Mouse (Mus musculus) heart, embryonic 13.5 days (tissue): Measurements from ENCODE around the gene Chpf2. TPM values are rescaled to one million over a fixed set of nuclear protein-coding genes. Genes with fewer than 3 reads are reported as not detected.

ENCODE experiments used
- ATAC-seq: fragments of 200-750 bp; cut with Nextera tagmentation; 2 replicates; pipeline ENCODE4 v1.8.0; 2017; ENCODE audit warnings: moderate TSS enrichment; ENCODE audit not compliant: insufficient number of reproducible peaks, low FRiP score, low TSS enrichment; ENCODE audit errors: extremely low read depth
- H3K27ac ChIP-seq: fragments of 300-500 bp; sonication (generic); replicated peaks from 2 replicates; pipeline ENCODE4 v1.5.1; 2015; ENCODE audit warnings: moderate library complexity, mild to moderate bottlenecking, inconsistent platforms
- H3K27me3 ChIP-seq: fragments of 300-500 bp; sonication (generic); replicated peaks from 2 replicates; pipeline ENCODE4 v1.6.1; 2015; ENCODE audit warnings: mild to moderate bottlenecking, inconsistent platforms
- H3K36me3 ChIP-seq: fragments of 300-500 bp; sonication (generic); 2 replicates; pipeline ENCODE4 v1.6.1; 2015; ENCODE audit warnings: mild to moderate bottlenecking, inconsistent platforms
- H3K4me1 ChIP-seq: fragments of 300-500 bp; sonication (generic); 2 replicates; pipeline ENCODE4 v1.6.1; 2015; ENCODE audit warnings: inconsistent platforms
- H3K4me2 ChIP-seq: fragments of 300-500 bp; sonication (generic); 2 replicates; pipeline ENCODE4 v1.6.1; 2015; ENCODE audit warnings: inconsistent platforms, mild to moderate bottlenecking, moderate library complexity
- H3K4me3 ChIP-seq: fragments of 300-500 bp; sonication (generic); 2 replicates; pipeline ENCODE4 v1.5.1; 2015; ENCODE audit warnings: moderate library complexity, mild to moderate bottlenecking, inconsistent platforms
- H3K9ac ChIP-seq: fragments of 300-500 bp; sonication (generic); 2 replicates; pipeline ENCODE4 v1.6.1; 2015; ENCODE audit warnings: inconsistent platforms, mild to moderate bottlenecking, moderate library complexity
- H3K9me3 ChIP-seq: fragments of 300-500 bp; sonication (generic); 2 replicates; pipeline ENCODE4 v1.6.1; 2016; ENCODE audit warnings: inconsistent platforms
- WGBS: fragments of 180-500 bp; shearing (Covaris S2); methylation state at CpG from one replicate; pipeline ENCODE4 v1.1.7; 2015; ENCODE audit warnings: mixed read lengths; 5-methylcytosine and 5-hydroxymethylcytosine counted together
- polyA plus RNA-seq: library from polyadenylated mRNA; unstranded; fragments of >200 nt; fragmentation: Nextera tagmentation; extraction: Ambion mirVana; gene quantifications from 2 replicates; pipeline ENCODE4 v1.2.1, GENCODE M21; 2015

The Chpf2 gene
- polyA plus RNA-seq, 1 experiment from 2014 or later = 16.6 TPM

DNA sequence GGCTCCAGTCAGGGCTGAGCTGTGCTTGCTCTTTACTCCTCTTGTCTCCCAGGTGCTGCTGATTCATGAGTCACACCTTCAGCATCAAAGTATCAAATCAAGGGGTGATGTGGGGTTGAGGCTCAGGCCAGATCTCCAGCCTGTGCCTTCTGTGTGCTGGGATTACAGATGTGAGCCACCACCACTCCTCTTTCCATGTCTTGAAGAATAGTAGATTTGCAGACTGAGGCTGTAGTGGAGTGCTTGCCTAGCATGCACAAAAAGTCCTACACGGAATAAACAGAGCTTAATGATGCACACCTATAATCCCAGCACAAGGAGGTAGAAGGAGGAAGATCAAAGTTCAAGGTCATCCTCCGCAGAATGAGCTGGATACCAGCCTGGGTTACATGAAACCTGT lies 29.8 kb upstream of the Chpf2 start, which contains the start of gene 4931409K22Rik:
TSS of gene 4931409K22Rik (minus strand) at position 101 of the 400 bp plus-strand sequence.
- Histone ChIP-seq H3K27me3 (peaks cover 14% of the 10 kb centered on the region), H3K4me3 (no peak within 1 kb of the TSS), H3K36me3 (no peaks in the 10 kb centered on the region), H3K4me1 (no peaks in the 10 kb centered on the region), H3K4me2 (no peak within 1 kb of the TSS), H3K27ac (no peak within 1 kb of the TSS), H3K9ac (no peak within 1 kb of the TSS), H3K9me3 (no peaks in the 10 kb centered on the region)
- WGBS = 63% methylated on average over 2 of the region's 2 CpGs
- ATAC-seq = no peak

DNA sequence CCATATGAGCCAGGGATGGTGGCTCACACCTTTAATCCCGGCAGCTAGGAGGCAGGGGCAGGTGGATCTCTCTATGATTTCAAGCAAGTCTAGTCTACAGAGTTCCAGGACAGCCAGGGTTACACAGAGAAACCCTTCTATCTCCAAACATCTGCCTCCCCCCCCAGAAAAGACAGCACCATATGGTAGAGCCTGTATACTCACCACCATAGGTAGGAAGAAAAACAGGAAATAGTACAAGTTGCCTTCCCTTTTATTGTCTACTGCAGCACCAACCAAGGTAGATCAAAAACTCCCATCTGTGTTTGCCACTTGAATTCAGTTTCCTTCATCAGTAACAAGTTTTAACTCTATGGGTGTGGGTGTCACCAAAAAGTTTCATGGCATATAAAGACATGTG lies 10.6 kb upstream of the Chpf2 start:
- Histone ChIP-seq H3K4me3 (peak overlapping the region; percentile 89), H3K4me1 (peaks cover 17% of the 10 kb centered on the region), H3K9ac (peak overlapping the region; percentile 93), H3K9me3 (no peaks in the 10 kb centered on the region), H3K36me3 (peaks cover 49% of the 10 kb centered on the region), H3K27ac (no peak overlapping the region), H3K4me2 (peak overlapping the region; percentile 92), H3K27me3 (no peaks in the 10 kb centered on the region)
- 93% methylated on average over 1 of the region's 1 CpGs for WGBS
- no peak for ATAC-seq

GRCm38 (mm10) chr5:24576801-24577182 lies 9.7 kb upstream of the Chpf2 start:
- Histone ChIP-seq H3K27ac (peak overlapping the region; percentile 79), H3K4me2 (peak overlapping the region; percentile 92), H3K9me3 (no peaks in the 10 kb centered on the region), H3K4me3 (peak overlapping the region; percentile 89), H3K4me1 (peaks cover 17% of the 10 kb centered on the region), H3K9ac (peak overlapping the region; percentile 93), H3K36me3 (peaks cover 41% of the 10 kb centered on the region), H3K27me3 (no peaks in the 10 kb centered on the region)
- 1% methylated on average over 32 of the region's 32 CpGs for WGBS
- no peak for ATAC-seq

DNA sequence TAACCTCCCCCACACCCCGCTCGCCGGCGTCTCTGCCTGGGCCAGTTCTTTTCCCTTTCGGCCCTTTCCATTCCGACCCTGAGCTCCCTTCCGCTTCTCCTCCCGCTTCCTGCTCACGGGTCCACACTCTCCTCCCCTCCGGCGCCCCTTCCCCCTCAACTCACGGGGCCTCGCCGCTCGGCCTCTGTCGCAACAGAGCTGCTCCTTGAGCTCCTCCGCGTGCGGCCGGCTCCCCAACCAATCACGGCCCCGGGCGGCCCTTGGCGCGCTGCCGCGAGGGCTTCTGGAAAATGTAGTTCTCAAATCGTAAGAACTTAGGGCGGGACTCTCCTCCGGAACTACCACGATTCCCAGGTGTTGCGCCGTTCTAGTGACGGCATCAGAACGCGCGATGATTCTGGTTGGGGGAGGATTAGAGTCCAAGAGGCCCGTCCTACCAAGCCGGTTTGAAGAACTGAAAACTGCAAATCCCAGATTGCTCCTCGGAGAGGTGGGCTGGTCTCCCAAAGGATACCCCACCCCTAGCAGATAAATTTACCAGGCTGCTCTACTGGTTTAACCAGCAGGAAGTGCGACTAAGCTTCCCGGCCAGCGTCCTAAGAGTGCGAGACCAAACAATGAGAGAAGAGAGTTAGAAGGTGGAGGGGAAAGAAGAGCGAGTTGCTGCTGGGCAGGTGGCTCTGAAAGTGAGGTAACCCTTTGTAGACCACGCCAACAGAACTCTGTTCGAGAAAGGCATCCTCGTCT lies 9.2 kb upstream of the Chpf2 start, which contains the start of gene Abcf2:
TSS of gene Abcf2 (minus strand) at position 285 of the 747 bp plus-strand sequence.
- H3K4me1 ChIP-seq = peaks cover 17% of the 10 kb centered on the region
- no peaks in the 10 kb centered on the region for H3K27me3 ChIP-seq
- peak within 1 kb of the TSS; percentile 89 for H3K4me3 ChIP-seq
- H3K27ac ChIP-seq = peak within 1 kb of the TSS; percentile 79
- peak within 1 kb of the TSS; percentile 93 for H3K9ac ChIP-seq
- WGBS = under 1% methylated on average over 48 of the region's 48 CpGs
- ATAC-seq = peak; percentile 90
- H3K9me3 ChIP-seq = no peaks in the 10 kb centered on the region
- H3K4me2 ChIP-seq = peak within 1 kb of the TSS; percentile 92
- peaks cover 35% of the 10 kb centered on the region for H3K36me3 ChIP-seq

GRCm38 (mm10) chr5:24578109-24578963 lies 8.2 kb upstream of the Chpf2 start:
- no peak for ATAC-seq
- peaks cover 17% of the 10 kb centered on the region for H3K4me1 ChIP-seq
- H3K27ac ChIP-seq = peak overlapping the region; percentile 79
- 65% methylated on average over 6 of the region's 6 CpGs for WGBS
- peaks cover 25% of the 10 kb centered on the region for H3K36me3 ChIP-seq
- H3K27me3 ChIP-seq = no peaks in the 10 kb centered on the region
- peak overlapping the region; percentile 92 for H3K4me2 ChIP-seq
- H3K4me3 ChIP-seq = peak overlapping the region; percentile 89
- H3K9me3 ChIP-seq = no peaks in the 10 kb centered on the region
- peak overlapping the region; percentile 75 for H3K9ac ChIP-seq

GRCm38 (mm10) chr5:24586106-24586505 lies 435 bp upstream of the Chpf2 start:
- Histone ChIP-seq H3K9me3 (no peaks in the 10 kb centered on the region), H3K9ac (peak overlapping the region; percentile 92), H3K4me3 (peak overlapping the region; percentile 92), H3K27ac (peak overlapping the region; percentile 77; the same call in 1 of the 2 replicates), H3K27me3 (no peaks in the 10 kb centered on the region), H3K36me3 (peaks cover 30% of the 10 kb centered on the region), H3K4me1 (peaks cover 30% of the 10 kb centered on the region), H3K4me2 (peak overlapping the region; percentile 90)
- ATAC-seq = no peak
- WGBS = 11% methylated on average over 8 of the region's 8 CpGs

GRCm38 (mm10) chr5:24587200-24587577 lies 648 bp downstream of the Chpf2 start:
- Histone ChIP-seq H3K36me3 (peaks cover 41% of the 10 kb centered on the region), H3K4me3 (peak overlapping the region; percentile 92), H3K27ac (peak overlapping the region; percentile 77), H3K9me3 (no peaks in the 10 kb centered on the region), H3K9ac (peak overlapping the region; percentile 92), H3K4me2 (peak overlapping the region; percentile 90), H3K4me1 (peaks cover 40% of the 10 kb centered on the region), H3K27me3 (no peaks in the 10 kb centered on the region)
- ATAC-seq = no peak
- WGBS = 14% methylated on average over 4 of the region's 4 CpGs

- Histone ChIP-seq H3K4me3 (no peak overlapping the region), H3K4me1 (peaks cover 53% of the 10 kb centered on the region), H3K9ac (no peak overlapping the region), H3K27ac (no peak overlapping the region), H3K27me3 (no peaks in the 10 kb centered on the region), H3K9me3 (no peaks in the 10 kb centered on the region), H3K36me3 (peaks cover 67% of the 10 kb centered on the region), H3K4me2 (no peak overlapping the region)
- no peak for ATAC-seq
- WGBS = 84% methylated on average over 20 of the region's 20 CpGs
Observed at GRCm38 (mm10) chr5:24589511-24590500, 3.3 kb downstream of the Chpf2 start.

GRCm38 (mm10) chr5:24591268-24591721 lies 4.8 kb downstream of the Chpf2 start:
- no peak for ATAC-seq
- Histone ChIP-seq H3K9me3 (no peaks in the 10 kb centered on the region), H3K27ac (no peak overlapping the region; the same call in 1 of the 2 replicates), H3K4me1 (peaks cover 49% of the 10 kb centered on the region), H3K4me2 (peak overlapping the region; percentile 14), H3K9ac (peak overlapping the region; percentile 65; the same call in 1 of the 2 replicates), H3K36me3 (peaks cover 82% of the 10 kb centered on the region), H3K27me3 (no peaks in the 10 kb centered on the region), H3K4me3 (no peak overlapping the region)
- WGBS = 28% methylated on average over 23 of the region's 23 CpGs

DNA sequence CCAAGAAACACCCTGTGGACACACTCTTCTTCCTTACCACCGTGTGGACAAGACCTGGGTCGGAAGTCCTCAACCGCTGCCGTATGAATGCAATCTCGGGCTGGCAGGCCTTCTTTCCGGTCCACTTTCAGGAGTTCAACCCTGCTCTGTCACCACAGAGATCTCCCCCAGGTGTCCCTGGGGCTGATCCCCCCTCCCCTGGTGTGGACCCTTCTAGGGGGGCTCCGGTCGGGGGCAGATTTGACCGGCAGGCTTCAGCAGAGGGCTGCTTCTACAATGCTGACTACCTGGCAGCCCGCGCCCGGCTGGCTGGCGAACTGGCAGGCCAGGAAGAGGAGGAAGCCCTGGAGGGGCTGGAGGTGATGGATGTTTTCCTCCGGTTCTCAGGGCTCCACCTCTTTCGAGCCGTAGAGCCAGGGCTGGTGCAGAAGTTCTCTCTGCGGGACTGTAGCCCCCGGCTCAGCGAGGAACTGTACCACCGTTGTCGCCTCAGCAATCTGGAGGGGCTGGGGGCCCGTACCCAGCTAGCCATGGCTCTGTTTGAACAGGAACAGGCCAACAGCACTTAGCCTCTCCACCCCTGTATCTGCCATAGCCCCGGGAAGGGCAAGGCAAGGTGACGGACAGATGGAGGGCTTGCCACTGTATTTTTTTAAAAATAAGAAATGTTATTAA lies 5.4 kb downstream of the Chpf2 start:
- ATAC-seq = no peak
- H3K9ac ChIP-seq = peak overlapping the region; percentile 65; the same call in 1 of the 2 replicates
- no peak overlapping the region for H3K27ac ChIP-seq
- H3K4me2 ChIP-seq = peak overlapping the region; percentile 14; the same call in 1 of the 2 replicates
- H3K9me3 ChIP-seq = no peaks in the 10 kb centered on the region
- WGBS = 53% methylated on average over 24 of the region's 24 CpGs
- no peaks in the 10 kb centered on the region for H3K27me3 ChIP-seq
- no peak overlapping the region for H3K4me3 ChIP-seq
- peaks cover 88% of the 10 kb centered on the region for H3K36me3 ChIP-seq
- peaks cover 55% of the 10 kb centered on the region for H3K4me1 ChIP-seq
